Mouse (Mus musculus) myocyte (in vitro differentiated cells): ENCODE measurements at regions not wholly inside any gene's neighbourhood (a gene's known extent, or its start where the extent isn't known, plus 50 kb on each side); places are given as distances from the start of the nearest gene placed in this dataset.

Source experiments
- H3K27me3 ChIP-seq: one replicate; pipeline ENCODE4 v1.6.1; 2011; ENCODE audit not compliant: control insufficient read depth, insufficient read depth, insufficient read length
- H3K36me3 ChIP-seq: one replicate; pipeline ENCODE4 v1.6.1; 2011; ENCODE audit not compliant: control insufficient read depth, insufficient read depth
- H3K4me2 ChIP-seq: one replicate; pipeline ENCODE4 v1.6.1; 2011; ENCODE audit warnings: low read depth, control low read depth
- H3K4me3 ChIP-seq: one replicate; pipeline ENCODE4 v1.5.1; 2011; ENCODE audit warnings: mild to moderate bottlenecking, control low read depth, moderate library complexity
- H3K79me2 ChIP-seq: one replicate; pipeline ENCODE4 v1.6.1; 2011; ENCODE audit not compliant: control insufficient read depth, insufficient read depth
- H3ac ChIP-seq: one replicate; pipeline ENCODE4 v1.6.1; 2011; ENCODE audit not compliant: control insufficient read depth, insufficient read length
- CEBPB ChIP-seq: IDR thresholded peaks from 2 replicates; pipeline ENCODE4 v1.6.1; 2011; ENCODE audit warnings: mild to moderate bottlenecking, moderate library complexity; ENCODE audit not compliant: poor library complexity, insufficient read depth, severe bottlenecking
- E2F4 ChIP-seq: IDR thresholded peaks from one replicate; pipeline ENCODE4 v1.6.1; 2011; ENCODE audit warnings: mild to moderate bottlenecking, control low read depth, moderate library complexity; ENCODE audit not compliant: insufficient read depth
- MAX ChIP-seq: IDR thresholded peaks from one replicate; pipeline ENCODE4 v1.6.1; 2011; ENCODE audit warnings: low read depth, mild to moderate bottlenecking, control low read depth
- MYOD1 ChIP-seq, 3 experiments: IDR thresholded peaks; one replicate each; pipeline ENCODE4 v1.6.1; 2011; ENCODE audit warnings: control low read depth in 2 of 3, low read depth in 2 of 3, mild to moderate bottlenecking in 2 of 3, moderate library complexity in 1 of 3; ENCODE audit not compliant: insufficient read length in 2 of 3, control insufficient read depth in 1 of 3
- MYOG ChIP-seq, 3 experiments: IDR thresholded peaks; one replicate each; pipeline ENCODE4 v1.6.1; 2011; ENCODE audit warnings: control low read depth in 2 of 3, low read depth in 2 of 3, mild to moderate bottlenecking in 2 of 3; ENCODE audit not compliant: insufficient read length in 2 of 3, control insufficient read depth in 1 of 3, insufficient read depth in 1 of 3
- POLR2A ChIP-seq: IDR thresholded peaks from one replicate; pipeline ENCODE4 v1.6.1; 2011; ENCODE audit warnings: low read depth, mild to moderate bottlenecking, control low read depth, moderate library complexity; ENCODE audit not compliant: insufficient read length
- POLR2AphosphoS2 ChIP-seq: IDR thresholded peaks from one replicate; pipeline ENCODE4 v1.6.1; 2011; ENCODE audit warnings: low read depth, control low read depth; ENCODE audit not compliant: insufficient read length
- REST ChIP-seq: IDR thresholded peaks from one replicate; pipeline ENCODE4 v1.6.1; 2011; ENCODE audit warnings: mild to moderate bottlenecking, control low read depth, moderate library complexity; ENCODE audit not compliant: insufficient read depth, insufficient read length
- SRF ChIP-seq: IDR thresholded peaks from one replicate; pipeline ENCODE4 v1.6.1; 2011; ENCODE audit warnings: low read depth; ENCODE audit not compliant: control insufficient read depth, insufficient read length
- TCF12 ChIP-seq: IDR thresholded peaks from one replicate; pipeline ENCODE4 v1.6.1; 2011; ENCODE audit warnings: mild to moderate bottlenecking, control low read depth; ENCODE audit not compliant: poor library complexity, insufficient read depth, severe bottlenecking
- TCF3 ChIP-seq: IDR thresholded peaks from one replicate; pipeline ENCODE4 v1.6.1; 2011; ENCODE audit warnings: low read depth, control low read depth; ENCODE audit not compliant: insufficient read length
- USF1 ChIP-seq: IDR thresholded peaks from one replicate; pipeline ENCODE4 v1.6.1; 2011; ENCODE audit warnings: low read depth, mild to moderate bottlenecking, control low read depth, moderate library complexity

DNA sequence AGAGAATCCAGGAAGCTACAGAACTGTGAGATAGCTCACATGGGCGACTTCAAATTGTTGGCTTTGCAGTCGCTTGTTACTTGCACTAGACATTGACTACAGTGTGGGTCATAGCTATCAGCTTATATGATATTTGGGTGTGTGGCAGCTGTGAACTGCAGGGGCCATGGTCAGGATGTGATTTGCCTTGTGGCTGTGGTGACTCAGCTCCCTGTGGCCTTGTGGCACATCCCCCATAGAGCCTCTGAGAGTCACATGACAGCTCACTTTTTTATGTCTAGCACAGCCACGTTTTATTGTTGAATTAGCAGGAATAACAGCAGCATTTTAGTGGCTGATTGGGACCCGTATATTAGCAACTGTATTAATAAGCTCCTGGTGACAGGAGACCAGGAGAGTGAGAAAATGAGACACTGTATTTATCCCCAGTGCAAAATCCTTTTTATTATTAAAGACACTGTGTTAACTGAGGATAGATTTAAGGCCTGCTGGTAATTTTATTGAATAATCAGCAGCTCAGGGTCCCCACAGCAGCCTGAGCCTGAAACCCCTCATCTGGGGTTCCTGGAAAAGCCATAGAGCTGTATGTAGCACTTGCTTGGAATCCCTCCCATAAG is 141.7 kb downstream of the 9530068E07Rik start:
- no peaks in the 10 kb centered on the region for H3K36me3 ChIP-seq
- H3K27me3 ChIP-seq, result no peaks in the 10 kb centered on the region
- no peak overlapping the region for H3K4me2 ChIP-seq
- no peak overlapping the region for H3K4me3 ChIP-seq
- no peaks in the 10 kb centered on the region for H3K79me2 ChIP-seq
- TF ChIP-seq TCF12 (no peak), USF1 (peak; percentile 83), REST (no peak), SRF (no peak), E2F4 (no peak), POLR2A (no peak), MAX (no peak), POLR2AphosphoS2 (no peak), MYOG (IDR thresholded peaks at IDR 0.05; ENCODE audit: control insufficient read depth in 1 of 3, insufficient read depth in 1 of 3, insufficient read length in 2 of 3, low read depth in 2 of 3) (peak in 2 of 3 experiments; percentile 26 to 63), MYOD1 (IDR thresholded peaks at IDR 0.05; ENCODE audit: control insufficient read depth in 1 of 3, insufficient read length in 2 of 3, low read depth in 2 of 3) (peak in 2 of 3 experiments; percentile 46 to 81), TCF3 (no peak), CEBPB (no peak)
- no peak overlapping the region for H3ac ChIP-seq

DNA sequence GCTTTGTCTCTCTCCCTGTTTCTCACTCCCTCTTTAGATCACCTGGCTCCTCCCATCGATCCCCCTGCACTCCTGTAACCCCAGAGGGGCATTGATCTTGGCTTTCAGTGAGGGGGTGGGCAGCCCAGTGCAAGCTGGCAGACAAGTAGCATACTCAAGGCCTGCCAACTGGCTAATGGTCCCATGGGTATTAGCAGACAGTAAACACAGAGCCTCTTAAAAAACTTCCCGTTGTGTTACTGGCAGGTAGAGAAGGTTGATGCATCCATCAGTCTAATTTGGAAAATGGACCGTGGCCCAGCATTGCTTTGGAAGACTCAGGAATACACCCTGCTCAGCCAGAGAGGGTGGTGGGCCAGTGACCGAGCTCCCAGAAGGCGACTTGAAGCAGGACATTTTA is 145.0 kb downstream of the 9530068E07Rik start:
- no peak overlapping the region for H3K4me2 ChIP-seq
- TF ChIP-seq TCF12 (no peak), SRF (no peak), POLR2AphosphoS2 (no peak), MYOG (IDR thresholded peaks at IDR 0.05; ENCODE audit: control insufficient read depth in 1 of 3, insufficient read depth in 1 of 3, insufficient read length in 2 of 3, low read depth in 2 of 3) (no peak), MYOD1 (IDR thresholded peaks at IDR 0.05; ENCODE audit: control insufficient read depth in 1 of 3, insufficient read length in 2 of 3, low read depth in 2 of 3) (no peak), POLR2A (no peak), E2F4 (no peak), CEBPB (no peak), USF1 (no peak), REST (no peak), MAX (no peak), TCF3 (no peak)

GRCm38 (mm10) chr11:52551451-52551850 is 155.2 kb downstream of the 9530068E07Rik start:
- H3K4me3 ChIP-seq, result no peak overlapping the region
- no peaks in the 10 kb centered on the region for H3K36me3 ChIP-seq
- H3K27me3 ChIP-seq, result peaks cover 17% of the 10 kb centered on the region
- H3K4me2 ChIP-seq, result peak overlapping the region; percentile 45
- no peak overlapping the region for H3ac ChIP-seq
- no peaks in the 10 kb centered on the region for H3K79me2 ChIP-seq
- TF ChIP-seq REST, result no peak
- TF ChIP-seq E2F4, result no peak
- TF ChIP-seq MYOG (IDR thresholded peaks at IDR 0.05; ENCODE audit: control insufficient read depth in 1 of 3, insufficient read depth in 1 of 3, insufficient read length in 2 of 3, low read depth in 2 of 3), result peak in 2 of 3 experiments; percentile 61 to 66
- TF ChIP-seq MYOD1 (IDR thresholded peaks at IDR 0.05; ENCODE audit: control insufficient read depth in 1 of 3, insufficient read length in 2 of 3, low read depth in 2 of 3), result peak in 2 of 3 experiments; percentile 4 to 41
- no peak for TF ChIP-seq TCF12
- TF ChIP-seq CEBPB, result 0 out of 2 replicates have a peak, but pooled peaks have one; percentile 37

More for the DNA sequence above, 145.0 kb downstream of the 9530068E07Rik start:
- H3K79me2 ChIP-seq, result no peaks in the 10 kb centered on the region
- no peak overlapping the region for H3ac ChIP-seq
- H3K4me3 ChIP-seq, result no peak overlapping the region
- no peaks in the 10 kb centered on the region for H3K36me3 ChIP-seq
- H3K27me3 ChIP-seq, result no peaks in the 10 kb centered on the region

- Histone ChIP-seq H3K4me2 (no peak overlapping the region), H3K4me3 (no peak overlapping the region), H3K27me3 (peaks cover 24% of the 10 kb centered on the region), H3ac (no peak overlapping the region), H3K79me2 (no peaks in the 10 kb centered on the region), H3K36me3 (no peaks in the 10 kb centered on the region)
- TF ChIP-seq USF1 (no peak), CEBPB (no peak), MAX (no peak), REST (no peak), SRF (no peak), POLR2A (no peak), TCF12 (no peak), E2F4 (no peak), MYOG (IDR thresholded peaks at IDR 0.05; ENCODE audit: control insufficient read depth in 1 of 3, insufficient read depth in 1 of 3, insufficient read length in 2 of 3, low read depth in 2 of 3) (no peak), TCF3 (no peak), MYOD1 (IDR thresholded peaks at IDR 0.05; ENCODE audit: control insufficient read depth in 1 of 3, insufficient read length in 2 of 3, low read depth in 2 of 3) (no peak), POLR2AphosphoS2 (no peak)
Measured at GRCm38 (mm10) chr11:52552860-52553259, 156.6 kb downstream of the 9530068E07Rik start.

DNA sequence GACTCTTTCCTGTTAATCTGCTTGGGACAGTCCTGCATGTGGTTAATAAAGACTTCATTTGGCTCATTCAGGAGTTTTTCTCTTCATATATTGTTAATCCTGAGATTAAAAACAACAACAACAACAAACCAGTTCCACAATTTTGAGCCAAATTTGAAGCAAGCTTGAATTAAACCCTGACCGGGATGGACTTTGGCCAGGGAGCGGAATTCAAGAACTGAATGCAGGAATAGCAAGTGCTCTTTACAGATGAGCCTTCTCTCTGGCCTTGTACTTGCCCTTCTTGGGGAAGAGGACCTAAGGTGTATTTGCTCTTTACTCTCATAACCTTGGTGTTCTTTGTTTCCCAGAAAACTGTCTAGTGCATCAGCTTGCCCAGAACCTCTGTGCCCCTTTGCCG is 161.6 kb downstream of the 9530068E07Rik start:
- H3K36me3 ChIP-seq, result no peaks in the 10 kb centered on the region
- H3ac ChIP-seq, result no peak overlapping the region
- H3K79me2 ChIP-seq, result no peaks in the 10 kb centered on the region
- H3K4me2 ChIP-seq, result no peak overlapping the region
- TF ChIP-seq MYOG (IDR thresholded peaks at IDR 0.05; ENCODE audit: control insufficient read depth in 1 of 3, insufficient read depth in 1 of 3, insufficient read length in 2 of 3, low read depth in 2 of 3) (no peak), REST (no peak), MYOD1 (IDR thresholded peaks at IDR 0.05; ENCODE audit: control insufficient read depth in 1 of 3, insufficient read length in 2 of 3, low read depth in 2 of 3) (no peak), SRF (no peak), USF1 (no peak), POLR2AphosphoS2 (no peak), CEBPB (no peak), E2F4 (no peak), POLR2A (no peak), TCF3 (no peak), TCF12 (no peak), MAX (no peak)
- peaks cover 39% of the 10 kb centered on the region for H3K27me3 ChIP-seq
- no peak overlapping the region for H3K4me3 ChIP-seq
